Mouse (Mus musculus): ENCODE data around the gene Ccdc57. TPM values are rescaled to one million over a fixed set of nuclear protein-coding genes. Genes with fewer than 3 reads are reported as not detected.
"Not testable (repeated sequence)": the region's sequence is repeated elsewhere in the genome, so short reads cannot be mapped to it uniquely, and the experiment has no call there.

Gene Ccdc57
- polyA plus RNA-seq, 1 experiment from 2014 or later: 3.9 TPM

DNA sequence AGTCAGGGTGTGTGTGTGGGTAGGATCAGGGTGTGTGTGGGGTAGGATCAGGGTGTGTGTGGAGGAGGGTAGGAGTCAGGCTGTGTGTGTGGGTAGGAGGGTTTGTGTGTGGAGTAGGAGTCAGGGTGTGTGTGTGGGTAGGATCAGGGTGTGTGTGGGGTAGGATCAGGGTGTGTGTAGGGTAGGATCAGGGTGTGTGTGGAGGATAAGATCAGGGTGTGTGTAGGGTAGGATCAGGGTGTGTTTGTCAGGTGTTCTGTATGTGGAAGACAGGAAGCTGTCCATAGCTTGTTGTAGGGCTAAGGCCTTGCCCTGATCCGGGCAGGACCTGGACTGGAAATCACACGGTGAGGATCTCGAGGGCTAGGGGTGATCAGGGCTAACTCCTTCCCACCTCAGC, 76.7 kb downstream of the Ccdc57 start:
- ATAC-seq (ENCODE audit: low read depth); H3K27me3 ChIP-seq: not testable (repeated sequence)
- WGBS: 98% methylated on average over 3 of the region's 3 CpGs

DNA sequence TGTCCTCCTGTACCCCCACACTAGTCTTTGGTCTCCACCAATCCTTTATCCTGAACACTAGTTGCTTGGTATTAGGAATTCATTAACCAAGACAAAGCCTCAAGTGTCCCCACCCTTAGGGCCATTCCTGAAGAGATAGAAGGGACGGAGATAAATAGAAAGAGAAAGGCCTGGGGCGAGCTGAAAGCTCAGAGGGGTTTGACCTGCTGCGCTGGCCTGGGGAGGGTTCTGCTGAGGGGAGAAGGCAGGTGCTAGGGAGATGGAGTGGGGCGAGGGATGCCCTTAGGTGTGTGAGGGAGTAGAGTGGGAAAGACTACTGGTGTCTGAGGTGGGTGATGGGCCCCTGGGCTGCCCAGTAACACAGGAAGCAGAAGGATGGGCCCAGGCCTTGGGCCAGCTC, 78.9 kb downstream of the Ccdc57 start:
- no peak overlapping the region for H3K4me3 ChIP-seq
- H3K9me3 ChIP-seq: no peaks in the 10 kb centered on the region
- H3K9ac ChIP-seq: no peak overlapping the region
- ATAC-seq (ENCODE audit: low read depth): no peak
- H3K36me3 ChIP-seq: peaks cover 14% of the 10 kb centered on the region
- 78% methylated on average over 4 of the region's 4 CpGs for WGBS
- no peak overlapping the region for H3K4me2 ChIP-seq
- no peaks in the 10 kb centered on the region for H3K27me3 ChIP-seq
- H3K4me1 ChIP-seq (replicated peaks): no peaks in the 10 kb centered on the region
- H3K27ac ChIP-seq (replicated peaks): no peak overlapping the region

More for the DNA sequence above, 76.7 kb downstream of the Ccdc57 start:
- H3K27ac ChIP-seq (replicated peaks); H3K4me2 ChIP-seq; H3K9me3 ChIP-seq; H3K9ac ChIP-seq; H3K4me1 ChIP-seq (replicated peaks); H3K4me3 ChIP-seq: not testable (repeated sequence)
- peaks cover 32% of the 10 kb centered on the region for H3K36me3 ChIP-seq

DNA sequence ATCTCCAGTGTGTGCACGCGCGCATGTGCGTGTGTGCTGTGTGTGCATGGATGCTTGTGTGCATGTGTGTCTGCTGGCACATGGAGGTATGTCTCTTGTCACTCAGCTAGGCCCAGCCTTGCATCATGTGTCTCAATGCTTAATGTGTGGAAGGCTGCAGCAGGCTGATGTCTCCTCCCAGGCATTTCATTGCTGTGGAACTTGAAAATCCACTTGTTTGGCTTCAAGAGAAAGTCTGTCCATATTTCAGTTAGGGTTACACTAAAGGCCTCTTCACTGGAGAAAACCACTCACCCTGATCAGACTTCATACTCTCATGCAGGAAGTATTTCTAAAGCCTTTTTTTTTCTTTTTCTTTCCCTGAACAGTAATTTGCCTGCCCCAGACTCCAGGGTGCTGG, 79.5 kb downstream of the Ccdc57 start:
- Histone ChIP-seq H3K4me3 (no peak overlapping the region), H3K9me3 (no peaks in the 10 kb centered on the region), H3K4me2 (no peak overlapping the region), H3K9ac (no peak overlapping the region), H3K4me1 (replicated peaks) (no peaks in the 10 kb centered on the region), H3K36me3 (peaks cover 7% of the 10 kb centered on the region), H3K27me3 (no peaks in the 10 kb centered on the region), H3K27ac (replicated peaks) (no peak overlapping the region)
- no peak for ATAC-seq (ENCODE audit: low read depth)
- WGBS: 96% methylated on average over 4 of the region's 4 CpGs

DNA sequence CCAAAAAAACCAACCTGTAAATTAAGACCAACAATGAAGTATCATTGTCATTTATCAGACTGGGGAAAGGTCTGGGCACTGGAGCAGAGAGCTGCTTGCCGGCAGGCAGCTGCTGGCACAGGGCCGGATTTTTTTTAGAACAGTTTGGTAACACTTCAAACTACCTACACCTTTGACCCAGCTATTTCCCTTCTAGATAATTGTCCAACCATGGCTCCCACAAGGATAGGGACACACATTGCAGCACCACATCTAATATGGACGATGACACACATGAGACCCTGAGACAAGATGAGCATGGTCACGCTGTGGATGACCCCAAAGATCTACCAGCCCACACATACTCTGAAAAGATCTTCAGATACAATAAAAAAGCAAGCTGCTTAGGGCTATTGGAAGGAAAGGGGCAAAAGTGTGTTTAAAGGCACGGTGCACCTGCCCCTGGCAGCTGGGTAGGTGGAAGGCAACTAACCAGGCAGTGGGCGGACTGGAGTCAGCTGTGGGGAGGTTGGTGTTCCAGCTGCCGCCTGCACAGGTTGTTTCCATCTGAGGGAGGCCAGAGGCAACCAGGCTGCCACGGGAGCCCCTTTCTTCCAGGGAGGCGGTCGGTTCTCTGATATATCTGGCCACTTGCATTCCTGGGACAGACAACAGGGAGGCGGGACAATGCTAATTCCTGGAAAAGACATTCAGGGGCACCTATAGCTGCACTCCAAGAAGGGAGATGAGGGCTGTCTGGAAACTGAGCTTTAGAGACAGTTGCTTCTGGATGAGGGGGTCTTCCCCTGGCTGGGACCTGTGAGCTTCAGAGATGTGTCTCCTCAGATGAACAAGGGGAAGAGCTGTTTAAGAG, 80.4 kb downstream of the Ccdc57 start:
- Histone ChIP-seq H3K9ac (no peak overlapping the region), H3K27me3 (no peaks in the 10 kb centered on the region), H3K4me2 (no peak overlapping the region), H3K4me1 (replicated peaks) (no peaks in the 10 kb centered on the region), H3K4me3 (no peak overlapping the region), H3K27ac (replicated peaks) (no peak overlapping the region), H3K9me3 (no peaks in the 10 kb centered on the region), H3K36me3 (0 out of 2 replicates have a peak, but pooled peaks cover 3% of the 10 kb centered on the region)
- no peak for ATAC-seq (ENCODE audit: low read depth)
- 69% methylated on average over 11 of the region's 11 CpGs for WGBS

DNA sequence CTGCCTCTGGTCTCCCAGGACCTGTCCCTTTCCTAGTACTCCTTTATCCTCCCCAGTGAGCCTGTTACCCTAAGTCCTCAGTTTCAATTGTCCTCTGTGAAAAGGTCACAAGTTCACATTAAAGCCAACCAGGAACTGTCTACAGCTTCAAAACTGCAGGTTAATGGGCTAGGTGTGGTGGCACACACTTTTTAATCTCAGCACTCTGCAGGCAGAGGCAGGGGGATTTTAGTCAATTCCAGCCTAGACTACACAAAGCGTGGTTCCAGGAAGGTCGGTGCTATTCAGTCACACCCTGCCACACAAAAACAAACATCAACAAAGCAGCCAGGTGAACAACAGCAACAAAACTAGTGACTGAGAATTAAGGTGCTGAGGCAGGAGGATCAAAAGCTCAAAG, 81.1 kb downstream of the Ccdc57 start:
- Histone ChIP-seq H3K4me3 (no peak overlapping the region), H3K4me1 (replicated peaks) (no peaks in the 10 kb centered on the region), H3K9me3 (no peaks in the 10 kb centered on the region), H3K36me3 (no peaks in the 10 kb centered on the region), H3K4me2 (no peak overlapping the region), H3K9ac (no peak overlapping the region), H3K27ac (replicated peaks) (no peak overlapping the region), H3K27me3 (no peaks in the 10 kb centered on the region)
- 86% methylated on average over 2 of the region's 2 CpGs for WGBS
- ATAC-seq (ENCODE audit: low read depth): no peak

DNA sequence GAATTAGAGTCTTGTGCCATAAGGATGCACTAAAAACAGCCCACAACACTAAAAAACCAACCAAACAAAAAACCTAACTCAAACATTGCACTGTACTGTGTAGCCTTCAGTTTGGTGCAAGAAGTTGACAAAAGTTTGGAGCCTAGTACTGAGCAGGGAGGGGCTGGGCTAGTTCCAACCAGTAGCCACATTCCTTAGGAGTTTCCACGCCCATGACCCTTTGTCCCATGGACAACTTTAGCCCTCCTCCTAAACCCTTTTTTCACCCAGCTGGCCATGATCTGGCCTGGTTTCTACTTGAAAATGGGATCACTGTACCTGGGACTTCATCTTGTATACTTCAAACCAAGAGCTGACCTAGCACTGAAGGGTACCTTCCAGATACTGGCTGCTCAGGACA, 81.5 kb downstream of the Ccdc57 start:
- WGBS: 68% methylated on average over 1 of the region's 1 CpGs
- Histone ChIP-seq H3K27me3 (no peaks in the 10 kb centered on the region), H3K36me3 (no peaks in the 10 kb centered on the region), H3K4me1 (replicated peaks) (no peaks in the 10 kb centered on the region), H3K4me2 (no peak overlapping the region), H3K27ac (replicated peaks) (no peak overlapping the region), H3K4me3 (no peak overlapping the region), H3K9me3 (no peaks in the 10 kb centered on the region), H3K9ac (no peak overlapping the region)
- ATAC-seq (ENCODE audit: low read depth): no peak

DNA sequence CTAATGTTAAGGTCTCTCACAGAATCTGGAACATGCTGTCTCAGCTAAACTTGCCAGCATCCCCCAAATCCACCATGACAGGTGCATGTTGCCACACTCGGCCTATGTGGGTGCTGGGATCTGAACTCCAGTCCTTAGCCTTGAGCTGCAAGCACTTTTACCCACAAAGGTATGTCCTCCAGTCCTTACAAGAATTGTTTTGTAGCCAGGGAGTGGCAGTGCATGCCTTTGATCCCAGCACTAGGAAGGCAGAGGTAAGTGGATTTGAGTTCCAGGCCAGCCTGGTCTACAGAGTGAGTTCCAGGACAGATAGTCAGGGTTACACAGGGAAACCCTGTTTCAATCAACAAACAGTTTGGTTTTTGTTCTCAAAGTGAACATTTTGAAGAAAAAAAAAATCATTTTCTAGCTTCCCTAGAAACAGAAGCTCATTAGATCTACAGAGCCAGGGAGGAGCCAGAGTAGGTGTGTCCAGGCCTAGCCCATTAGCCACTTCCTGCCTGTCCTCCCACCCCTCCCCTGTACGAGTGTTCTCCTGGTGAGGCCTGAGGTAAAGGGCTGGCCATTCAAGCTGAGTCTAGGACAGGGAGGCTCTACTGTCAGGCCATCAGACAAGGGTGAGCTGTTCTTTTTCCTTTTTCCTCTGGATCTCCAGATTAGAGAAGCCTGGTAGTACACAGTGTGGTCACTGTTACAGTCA, 82.2 kb downstream of the Ccdc57 start:
- Histone ChIP-seq H3K4me1 (replicated peaks) (no peaks in the 10 kb centered on the region), H3K4me3 (no peak overlapping the region), H3K9me3 (no peaks in the 10 kb centered on the region), H3K9ac (no peak overlapping the region), H3K27me3 (no peaks in the 10 kb centered on the region), H3K36me3 (no peaks in the 10 kb centered on the region), H3K4me2 (no peak overlapping the region), H3K27ac (replicated peaks) (no peak overlapping the region)
- 64% methylated on average over 2 of the region's 2 CpGs for whole genome bisulfite sequencing
- ATAC-seq (ENCODE audit: low read depth): no peak

DNA sequence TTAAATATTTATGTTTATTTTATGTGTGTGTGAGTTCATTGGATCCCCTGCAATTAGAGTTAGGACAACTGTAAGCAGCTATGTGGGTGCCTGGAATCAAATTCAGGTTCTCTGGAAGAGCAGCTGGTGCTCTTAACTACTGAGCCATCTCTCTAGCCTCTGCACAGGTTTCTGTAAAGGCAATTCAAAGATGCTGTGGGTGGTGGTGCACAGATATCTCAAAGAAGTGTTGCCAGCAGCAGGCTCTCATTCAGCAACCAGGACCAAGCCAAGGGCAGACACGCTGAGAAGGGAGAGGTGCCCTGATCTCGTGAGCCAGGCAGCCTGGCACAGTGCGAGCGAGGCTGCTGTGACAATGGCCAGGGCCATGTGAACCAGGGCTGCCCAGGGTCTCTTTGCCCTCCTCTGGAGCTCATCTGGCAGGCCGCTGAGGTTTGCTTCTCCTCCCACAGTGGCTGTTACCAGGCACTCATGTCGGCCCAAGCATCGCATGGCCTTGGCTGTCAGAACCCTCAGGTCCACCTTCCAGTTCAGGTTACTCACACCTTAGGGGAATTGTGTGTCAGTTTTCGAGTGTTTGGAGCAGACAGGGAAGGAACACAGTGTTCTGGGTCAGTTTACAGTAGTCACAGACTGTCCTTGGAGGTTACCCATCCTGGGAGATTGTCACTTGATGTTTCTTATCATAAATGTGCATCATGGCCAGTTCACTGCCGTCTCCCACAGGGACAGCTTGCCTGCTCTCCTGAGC, 85.8 kb downstream of the Ccdc57 start:
- ATAC-seq (ENCODE audit: low read depth): no peak
- Histone ChIP-seq H3K27ac (replicated peaks) (no peak overlapping the region), H3K36me3 (no peaks in the 10 kb centered on the region), H3K9me3 (no peaks in the 10 kb centered on the region), H3K4me3 (no peak overlapping the region), H3K9ac (no peak overlapping the region), H3K27me3 (no peaks in the 10 kb centered on the region), H3K4me1 (replicated peaks) (no peaks in the 10 kb centered on the region), H3K4me2 (no peak overlapping the region)
- 89% methylated on average over 9 of the region's 9 CpGs for WGBS

DNA sequence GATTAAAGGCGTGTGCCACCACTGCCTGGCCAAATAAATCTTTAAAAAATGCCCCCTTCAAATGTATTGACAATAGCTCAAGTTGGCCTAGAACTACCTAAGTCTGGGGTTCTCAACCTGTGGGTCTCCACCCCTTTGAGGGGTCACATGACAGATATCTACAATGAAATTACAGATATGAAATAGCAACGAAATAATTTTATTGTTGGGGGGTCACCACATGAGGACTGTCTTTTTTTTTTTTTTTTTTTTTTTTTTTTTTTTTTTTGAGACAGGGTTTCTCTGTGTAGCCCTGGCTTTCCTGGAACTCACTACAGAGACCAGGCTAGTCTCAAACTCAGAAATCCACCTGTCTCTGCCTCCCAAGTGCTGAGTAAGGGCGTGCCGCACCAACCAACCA, 88.3 kb downstream of the Ccdc57 start:
- Histone ChIP-seq H3K4me3 (no peak overlapping the region), H3K4me2 (no peak overlapping the region), H3K36me3 (no peaks in the 10 kb centered on the region), H3K4me1 (replicated peaks) (no peaks in the 10 kb centered on the region), H3K27me3 (no peaks in the 10 kb centered on the region), H3K27ac (replicated peaks) (no peak overlapping the region), H3K9me3 (no peaks in the 10 kb centered on the region), H3K9ac (no peak overlapping the region)
- no peak for ATAC-seq (ENCODE audit: low read depth)
- WGBS: 87% methylated on average over 4 of the region's 4 CpGs

DNA sequence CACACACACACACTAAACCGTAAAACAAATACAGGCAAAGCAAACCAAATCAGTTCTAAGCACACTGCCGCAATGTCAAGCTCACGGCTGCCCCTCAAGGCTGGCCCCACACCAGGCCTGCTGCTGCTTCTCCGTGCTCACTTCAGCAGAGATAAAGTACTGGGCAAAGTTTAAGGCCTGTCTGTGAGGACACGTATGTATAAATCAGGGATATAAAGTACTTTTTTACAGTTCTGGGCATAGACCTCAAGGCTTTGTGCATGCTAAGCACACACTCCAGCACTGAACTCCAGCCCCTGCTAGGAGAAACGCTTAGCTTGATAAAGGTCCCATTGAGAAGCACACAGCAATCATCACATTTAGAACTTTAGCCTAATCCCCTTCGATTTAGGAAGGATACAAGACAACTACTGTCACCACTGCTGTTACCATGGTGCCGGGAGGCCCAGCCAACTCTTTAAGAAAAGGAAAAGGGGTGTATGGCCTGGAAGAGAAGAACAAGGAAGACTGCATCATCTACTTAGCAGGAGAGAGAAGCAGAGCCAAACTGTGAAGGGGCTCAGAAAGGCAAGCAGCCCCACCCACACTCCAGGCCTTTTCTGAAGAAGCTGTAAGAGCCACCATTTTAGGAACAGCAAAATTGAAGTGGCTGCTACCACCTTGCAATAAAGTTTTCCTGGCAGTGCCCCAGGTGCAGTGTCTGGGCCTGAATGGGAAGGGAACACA, 99.0 kb downstream of the Ccdc57 start:
- H3K27ac ChIP-seq (replicated peaks): peak overlapping the region; percentile 79
- H3K36me3 ChIP-seq: no peaks in the 10 kb centered on the region
- no peak overlapping the region for H3K9ac ChIP-seq
- ATAC-seq (ENCODE audit: low read depth): peak; percentile 87
- H3K4me1 ChIP-seq (replicated peaks): peaks cover 17% of the 10 kb centered on the region
- no peaks in the 10 kb centered on the region for H3K9me3 ChIP-seq
- no peaks in the 10 kb centered on the region for H3K27me3 ChIP-seq
- WGBS: 44% methylated on average over 8 of the region's 8 CpGs
- H3K4me2 ChIP-seq: no peak overlapping the region
- H3K4me3 ChIP-seq: no peak overlapping the region

DNA sequence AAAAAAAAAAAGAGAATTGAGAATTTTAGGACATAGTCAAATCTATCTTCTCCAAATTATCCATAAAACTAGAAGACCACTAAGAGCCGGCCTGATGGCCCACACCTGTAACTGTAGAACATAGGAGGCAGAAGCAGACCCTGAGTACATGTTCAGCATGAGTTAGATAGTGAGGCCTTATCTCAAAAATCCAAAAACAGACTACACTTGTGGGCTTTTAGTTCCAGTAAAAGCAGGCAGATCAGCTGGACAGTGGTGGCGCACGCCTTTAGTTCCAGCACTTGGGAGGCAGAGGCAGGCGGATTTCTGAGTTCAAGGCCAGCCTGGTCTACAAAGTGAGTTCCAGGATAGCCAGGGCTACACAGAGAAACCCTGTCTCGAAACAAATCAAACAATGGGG, 99.7 kb downstream of the Ccdc57 start:
- H3K27me3 ChIP-seq; H3K4me2 ChIP-seq; H3K9me3 ChIP-seq; H3K36me3 ChIP-seq; H3K9ac ChIP-seq; ATAC-seq (ENCODE audit: low read depth); H3K4me3 ChIP-seq: not testable (repeated sequence)
- peaks cover 17% of the 10 kb centered on the region for H3K4me1 ChIP-seq (replicated peaks)
- H3K27ac ChIP-seq (replicated peaks): peak overlapping the region; percentile 79
- 92% methylated on average over 5 of the region's 5 CpGs for WGBS

Measured in neural tube, embryonic 13.5 days (tissue).